Mouse (Mus musculus): Measurements from ENCODE around the gene Ptbp2.

Ptbp2 gene

GRCm38 (mm10) chr3:119784366-119784765, at the start of gene Ptbp2:
Gene Ptbp2, minus strand, starts transcription at chr3:119784466.
- no peak for DNase-seq (ENCODE audit: low spot score)

- no peak for DNase-seq (ENCODE audit: low spot score)
Observed at GRCm38 (mm10) chr3:119814678-119815077, 30.4 kb upstream of the Ptbp2 start.

DNA sequence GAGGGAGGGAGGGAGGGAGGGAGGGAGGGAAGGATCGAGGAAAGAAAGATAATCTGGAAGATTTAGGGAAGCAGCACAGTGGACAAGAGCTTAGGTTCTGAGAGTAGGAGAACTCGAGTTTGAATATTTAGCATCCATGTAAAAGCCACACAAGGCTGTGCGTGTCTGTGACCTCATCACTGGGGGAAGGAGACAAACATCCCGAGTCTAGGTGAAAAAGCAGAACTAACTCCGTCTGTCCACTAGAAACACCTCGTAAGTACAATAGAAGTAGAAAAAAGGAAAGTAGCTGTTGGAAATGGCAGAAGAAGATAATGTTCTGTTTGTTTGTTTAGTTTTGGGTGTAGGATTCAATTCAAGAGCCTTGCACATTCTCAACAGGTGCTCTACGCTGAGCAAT, 21.9 kb upstream of the Ptbp2 start:
- no peak for DNase-seq (ENCODE audit: low spot score)

GRCm38 (mm10) chr3:119794677-119795365, 10.6 kb upstream of the Ptbp2 start:
- no peak for DNase-seq (ENCODE audit: low spot score)

DNA sequence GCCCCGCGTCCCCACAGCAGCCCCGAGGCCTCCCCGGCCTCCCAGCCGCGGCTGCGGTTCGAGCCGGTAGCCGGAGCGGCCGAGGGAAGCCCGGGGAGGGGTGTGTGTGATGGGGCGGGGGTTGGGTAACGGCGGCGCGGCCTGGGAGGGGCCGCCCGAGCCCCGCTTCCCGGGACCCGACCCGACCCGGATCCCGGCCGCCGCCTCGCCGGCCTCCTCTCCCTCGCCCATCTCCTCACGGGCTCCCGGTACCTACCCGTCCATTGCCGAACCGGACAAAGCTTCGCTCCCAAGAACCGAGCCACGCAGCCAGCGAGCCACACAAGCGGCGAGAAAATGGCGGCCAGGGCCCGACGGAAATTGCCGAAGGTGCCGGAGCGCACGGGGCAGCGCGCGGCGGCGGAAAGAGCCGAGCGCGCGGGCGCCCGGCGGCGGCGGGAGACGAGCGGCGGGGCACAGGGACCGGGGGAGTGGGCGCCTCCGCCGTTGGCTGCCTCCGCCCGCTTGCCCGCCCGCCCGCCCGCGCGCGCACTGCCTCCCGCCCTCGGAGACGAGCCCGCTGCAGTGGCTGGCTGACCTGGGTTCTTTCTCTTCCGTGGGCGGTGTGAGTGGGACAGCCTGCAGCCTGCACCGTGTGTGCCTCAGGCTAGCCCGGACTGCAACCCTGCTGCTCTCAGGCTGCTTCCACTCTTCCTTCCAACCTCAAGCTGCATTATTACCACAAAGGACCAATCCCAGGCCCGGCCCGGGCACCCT, 1.1 kb downstream of the Ptbp2 start:
- DNase-seq (ENCODE audit: low spot score), result peak; percentile 86

- DNase-seq (ENCODE audit: low spot score), result peak; percentile 74
Observed at GRCm38 (mm10) chr3:119782022-119782945, 2.0 kb downstream of the Ptbp2 start.

DNA sequence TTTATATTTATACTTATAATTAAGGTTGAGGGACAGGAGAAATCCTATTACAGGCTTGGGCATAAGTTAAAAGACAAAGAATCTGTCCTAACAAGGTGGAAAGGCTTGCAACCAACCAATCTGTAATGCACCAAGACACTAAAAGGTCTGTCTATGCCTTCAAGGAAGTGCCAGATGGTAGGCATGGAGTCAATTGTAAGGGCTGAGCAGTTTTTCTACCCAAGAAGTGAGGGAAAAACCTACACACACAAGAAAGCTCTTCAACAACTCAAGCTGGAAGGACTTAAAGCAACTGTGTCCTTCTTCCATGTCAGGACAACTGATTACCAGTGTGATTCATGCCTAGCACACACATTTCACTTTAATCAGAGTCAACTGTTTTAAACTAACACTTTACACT, 3.4 kb downstream of the Ptbp2 start:
- DNase-seq (ENCODE audit: low spot score), result no peak

DNA sequence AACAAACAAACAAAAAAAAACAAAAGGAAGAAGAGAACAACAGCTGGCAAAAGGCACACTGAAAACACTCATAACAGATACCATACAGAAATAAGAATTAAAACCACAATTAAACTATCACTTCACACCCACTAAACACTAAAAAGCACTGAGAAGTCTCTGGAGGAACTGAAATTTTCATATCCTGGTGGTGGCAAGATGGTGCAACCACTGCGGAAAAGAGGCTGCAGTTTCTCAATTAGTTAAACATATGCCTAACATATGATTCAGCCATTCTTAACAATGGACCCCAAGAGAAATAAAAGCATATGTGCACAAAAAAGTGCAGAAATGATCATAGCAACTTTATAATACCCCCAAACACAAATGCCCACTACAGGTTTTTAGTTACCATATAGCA, 5.0 kb downstream of the Ptbp2 start:
- DNase-seq (ENCODE audit: low spot score), result no peak

DNA sequence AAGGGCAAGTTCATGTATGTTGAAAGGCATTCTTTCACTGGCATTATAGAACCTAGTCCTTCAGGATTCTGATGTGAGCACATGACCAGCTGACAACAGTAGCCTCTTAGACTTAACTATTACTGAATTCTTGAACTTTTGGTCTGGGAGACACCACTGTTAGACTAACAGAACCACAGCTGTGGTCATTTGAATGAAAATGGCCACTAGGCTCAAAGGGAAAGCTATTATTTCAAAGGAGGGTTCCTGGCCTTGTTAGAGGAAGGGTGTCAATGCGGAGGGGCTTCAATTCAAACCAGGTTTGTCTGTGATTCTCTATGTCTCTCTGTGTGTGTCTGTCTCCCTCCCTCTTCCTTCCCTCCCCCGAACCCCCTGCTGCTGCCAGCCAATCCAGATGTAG, 5.8 kb downstream of the Ptbp2 start:
- no peak for DNase-seq (ENCODE audit: low spot score)

GRCm38 (mm10) chr3:119776129-119776528, 8.1 kb downstream of the Ptbp2 start:
- no peak for DNase-seq (ENCODE audit: low spot score)

GRCm38 (mm10) chr3:119772789-119773188, 11.5 kb downstream of the Ptbp2 start:
- no peak for DNase-seq (ENCODE audit: low spot score)

DNA sequence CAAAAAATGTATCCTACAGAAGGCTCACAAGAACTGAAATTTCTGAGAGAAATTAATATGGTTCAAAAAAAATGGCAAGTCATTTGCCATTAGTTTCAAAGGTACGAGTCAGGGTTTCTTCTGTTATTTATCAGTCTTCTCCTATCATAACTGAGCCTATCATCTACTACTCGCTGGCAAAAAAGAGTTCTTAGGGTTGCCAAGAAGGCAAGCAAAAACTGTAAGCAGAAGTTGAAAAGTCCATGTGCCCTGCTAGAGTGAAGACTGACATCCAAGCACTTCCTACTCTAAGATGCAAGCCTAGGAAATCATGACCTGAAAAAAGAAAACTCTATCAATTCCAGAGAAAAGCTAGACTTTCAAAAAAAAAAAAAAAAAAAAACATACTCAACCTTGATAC, 20.5 kb downstream of the Ptbp2 start:
- no peak for DNase-seq (ENCODE audit: low spot score)

- no peak for DNase-seq (ENCODE audit: low spot score)
Observed at GRCm38 (mm10) chr3:119761732-119762131, 22.5 kb downstream of the Ptbp2 start.

- no peak for DNase-seq (ENCODE audit: low spot score)
Observed at GRCm38 (mm10) chr3:119753791-119754190, 30.5 kb downstream of the Ptbp2 start.

DNA sequence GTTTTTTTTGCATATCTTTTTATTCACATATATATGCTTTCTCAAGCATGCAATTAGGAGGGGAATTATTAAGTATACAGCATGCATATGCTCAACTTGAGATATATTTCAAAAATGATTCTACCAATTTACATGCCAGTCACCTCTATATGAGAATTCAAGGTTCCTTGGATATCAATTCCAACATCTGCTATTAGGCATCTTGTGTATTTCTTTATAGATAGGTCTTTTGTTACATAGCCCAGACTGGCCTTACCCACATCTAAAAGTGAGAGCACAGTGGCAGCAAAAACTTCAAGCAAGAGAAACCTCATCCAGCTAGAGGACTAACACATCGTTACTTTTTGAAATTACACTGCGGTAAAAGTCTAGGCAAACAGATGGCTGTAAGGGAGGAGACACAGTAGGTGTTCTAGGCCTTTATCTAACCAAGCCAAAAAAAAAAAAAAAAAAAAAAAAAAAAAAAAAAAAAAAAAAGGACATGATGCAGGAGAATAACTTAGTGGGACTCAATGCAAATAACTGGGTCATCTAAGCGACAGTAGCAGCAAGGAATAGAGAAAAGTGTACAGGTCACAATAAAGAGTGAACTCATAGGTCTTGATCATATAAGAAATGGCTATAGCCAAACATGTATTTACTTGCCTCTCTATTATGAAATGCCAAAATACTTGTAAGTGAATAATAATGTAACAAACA, 34.6 kb downstream of the Ptbp2 start:
- no peak for DNase-seq (ENCODE audit: low spot score)

- DNase-seq (ENCODE audit: low spot score), result no peak
Observed at GRCm38 (mm10) chr3:119749140-119749539, 35.1 kb downstream of the Ptbp2 start.

DNA sequence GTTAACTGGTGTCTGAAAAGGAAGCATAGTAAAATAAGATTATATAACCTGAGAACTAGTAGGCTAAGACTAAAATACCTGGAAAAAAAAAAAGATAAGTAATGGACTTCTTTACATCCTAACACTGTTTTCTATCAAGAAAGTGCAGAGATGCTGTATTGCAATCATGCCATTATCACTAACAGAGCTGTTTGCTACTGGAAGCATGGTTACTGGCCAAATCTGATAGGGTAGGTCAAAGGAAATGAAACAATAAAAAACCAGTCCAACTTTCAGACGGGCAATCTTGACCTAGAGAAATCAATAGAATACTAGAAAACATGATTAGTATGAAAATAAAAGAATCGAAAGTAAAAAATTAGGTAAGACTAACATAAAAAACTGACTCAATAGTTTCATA, 37.6 kb downstream of the Ptbp2 start:
- no peak for DNase-seq (ENCODE audit: low spot score)

DNA sequence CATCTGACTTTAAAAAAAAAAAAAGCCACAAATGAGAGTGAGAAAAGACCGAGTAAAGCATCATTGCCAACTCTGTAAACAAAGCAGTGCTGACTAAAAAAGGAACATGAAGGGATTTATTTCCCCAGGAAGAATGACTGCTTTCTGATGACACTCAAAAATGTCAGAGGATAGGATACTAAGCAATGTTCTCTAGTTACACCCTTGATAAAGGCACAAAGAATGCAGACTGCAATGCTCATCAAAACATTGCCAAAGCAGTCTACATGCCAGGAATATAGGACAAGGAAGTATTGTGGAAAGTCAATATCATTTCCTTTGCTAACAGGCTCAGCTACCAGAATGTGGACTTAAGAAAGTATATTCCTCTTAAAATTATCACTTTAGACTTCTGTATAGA, 38.5 kb downstream of the Ptbp2 start:
- no peak for DNase-seq (ENCODE audit: low spot score)

- no peak for DNase-seq (ENCODE audit: low spot score)
Observed at GRCm38 (mm10) chr3:119729863-119730262, 54.4 kb downstream of the Ptbp2 start.

DNA sequence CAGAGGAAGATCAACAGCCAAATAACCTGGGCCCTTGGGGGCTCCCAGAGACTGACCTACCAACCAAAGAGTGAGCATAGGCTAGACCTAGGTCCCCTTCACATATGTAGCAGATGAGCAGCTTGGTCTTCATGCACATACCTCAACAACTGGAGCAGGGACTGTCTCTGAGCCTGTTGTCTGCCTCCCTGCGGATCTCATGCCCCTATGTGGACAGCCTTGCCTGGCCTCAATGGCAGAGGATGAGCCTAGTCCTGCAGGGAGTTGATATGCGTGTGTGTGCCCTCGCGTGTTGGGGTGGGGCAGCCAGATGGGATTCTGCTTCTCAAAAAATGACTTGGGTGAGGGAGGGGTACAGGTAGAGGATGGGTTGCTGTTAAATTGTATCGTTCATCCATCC, 72.2 kb downstream of the Ptbp2 start:
- no peak for DNase-seq (ENCODE audit: low spot score)

DNA sequence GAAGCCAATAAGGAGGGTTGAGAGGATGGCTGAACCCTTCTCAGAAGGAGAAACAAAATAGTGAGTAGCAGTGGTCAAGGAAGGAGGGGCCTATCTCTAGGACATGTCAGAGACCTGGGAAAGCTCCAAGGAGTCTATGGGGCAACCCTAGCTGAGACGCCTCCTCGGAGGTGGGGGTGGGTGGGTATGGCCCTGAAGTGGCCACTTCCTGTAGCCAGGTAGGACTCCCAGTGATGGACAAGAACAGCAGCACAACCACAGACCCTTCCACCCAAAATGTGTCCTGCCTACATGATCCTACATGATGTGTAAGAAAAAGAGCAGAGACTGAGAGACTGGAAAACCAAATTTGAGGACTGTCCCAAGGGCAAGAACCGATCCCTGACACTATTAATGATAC, 72.8 kb downstream of the Ptbp2 start:
- DNase-seq (ENCODE audit: low spot score), result no peak

GRCm38 (mm10) chr3:119701467-119701866, 82.8 kb downstream of the Ptbp2 start:
- no peak for DNase-seq (ENCODE audit: low spot score)
